Mouse (Mus musculus): ENCODE data around the gene Lipt2. TPM values are rescaled to one million over a fixed set of nuclear protein-coding genes. Genes with fewer than 3 reads are reported as not detected.

Lipt2 gene
- total RNA-seq (2022) = 1 to 10 TPM; 4.4 to 6.3 (median 5.4) TPM

DNA sequence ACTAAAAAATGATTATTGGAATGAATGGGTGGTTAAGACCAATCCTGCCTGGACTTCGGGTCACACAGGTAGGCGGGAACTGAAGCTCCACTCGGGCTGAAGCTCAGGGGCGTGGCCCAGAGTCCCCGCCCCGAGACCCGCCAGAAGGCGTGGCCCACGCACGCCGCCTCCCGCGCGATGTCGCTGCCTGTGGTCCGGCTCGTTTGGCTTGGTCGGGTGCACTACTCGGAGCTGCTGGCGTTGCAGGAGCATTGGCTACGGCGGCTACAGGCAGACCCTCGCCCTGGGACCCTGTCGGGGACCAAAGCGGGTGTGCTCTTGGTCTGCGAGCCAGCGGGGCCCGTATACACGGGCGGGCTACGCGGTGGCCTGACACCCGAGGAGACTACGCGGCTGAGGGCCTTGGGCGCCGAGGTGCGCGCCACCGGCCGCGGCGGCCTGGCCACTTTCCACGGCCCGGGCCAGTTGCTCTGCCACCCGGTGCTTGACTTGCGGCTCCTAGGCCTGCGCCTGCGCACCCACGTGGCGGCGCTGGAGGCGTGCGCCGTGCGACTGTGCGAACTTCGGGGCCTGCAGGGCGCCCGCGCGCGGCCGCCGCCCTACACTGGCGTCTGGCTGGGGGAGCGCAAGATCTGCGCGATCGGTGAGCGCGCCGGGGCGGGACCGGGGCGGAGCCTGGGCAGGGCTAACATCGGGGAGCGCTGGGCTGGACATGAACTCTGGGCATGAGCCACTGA lies at the start of gene Lipt2:
Gene Lipt2 (plus strand): TSS at position 173 of the 737 bp plus-strand sequence.
- DNase-seq (ENCODE audit: low spot score) = peak; percentile 92

DNA sequence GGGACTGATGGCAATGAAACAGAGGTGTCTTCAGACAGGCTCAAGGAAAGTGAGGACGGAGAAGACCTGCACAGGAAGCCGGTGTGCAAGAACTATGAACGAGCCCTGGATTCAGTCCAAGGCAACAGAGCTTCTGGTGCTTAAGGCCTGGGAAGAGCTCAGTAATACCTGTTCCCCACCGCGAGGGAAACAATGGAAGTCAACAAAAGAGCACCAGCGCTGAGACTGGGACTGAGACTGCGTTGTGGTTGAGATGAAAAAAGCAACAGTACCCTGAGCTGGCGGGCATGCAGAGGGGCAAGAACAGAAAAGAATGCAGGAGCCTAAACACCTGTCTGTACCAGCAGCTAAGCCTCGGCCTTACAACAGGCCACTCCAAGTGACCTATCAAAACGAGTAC lies 47.6 kb upstream of the Lipt2 start:
- no peak for DNase-seq (ENCODE audit: low spot score)

DNA sequence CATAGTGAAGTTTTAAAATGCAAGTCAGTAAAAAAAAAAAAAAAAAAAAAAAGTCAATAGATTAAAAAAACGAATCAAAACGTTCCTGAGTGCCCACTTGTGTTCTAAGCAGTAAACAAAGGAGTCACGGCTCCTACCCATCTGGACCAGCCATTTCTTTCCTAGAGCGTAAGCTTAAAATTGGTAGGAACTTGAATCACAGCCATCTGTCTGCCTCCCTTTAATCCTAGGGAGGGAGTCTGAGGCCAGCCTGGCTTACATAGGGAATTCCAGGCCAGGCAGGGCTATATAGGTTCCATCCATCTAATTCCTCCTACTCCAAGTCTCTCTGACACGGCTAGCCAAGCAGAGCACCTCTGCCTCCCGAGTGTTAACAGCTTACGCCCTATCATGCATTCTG lies 45.3 kb upstream of the Lipt2 start:
- no peak for DNase-seq (ENCODE audit: low spot score)

DNA sequence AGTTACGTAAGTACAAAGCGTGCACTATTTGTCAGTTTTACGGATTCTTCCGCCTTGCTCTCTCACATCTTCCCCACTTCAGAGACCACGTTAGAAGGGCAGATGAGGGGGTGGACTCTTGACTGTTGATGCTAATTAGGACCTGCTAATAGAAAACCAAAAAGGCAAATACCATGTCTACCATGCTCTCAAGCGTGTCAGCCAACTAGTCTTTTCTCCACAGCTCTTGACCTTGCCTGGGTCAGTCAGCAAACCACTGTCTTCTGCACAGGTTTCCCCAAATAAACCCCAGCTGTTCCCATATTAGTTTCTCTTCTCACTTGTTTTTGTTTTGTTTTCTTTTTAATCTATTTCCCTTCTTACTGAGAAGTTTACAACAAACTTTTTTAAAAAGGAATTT lies 44.8 kb upstream of the Lipt2 start:
- DNase-seq (ENCODE audit: low spot score) = no peak

DNA sequence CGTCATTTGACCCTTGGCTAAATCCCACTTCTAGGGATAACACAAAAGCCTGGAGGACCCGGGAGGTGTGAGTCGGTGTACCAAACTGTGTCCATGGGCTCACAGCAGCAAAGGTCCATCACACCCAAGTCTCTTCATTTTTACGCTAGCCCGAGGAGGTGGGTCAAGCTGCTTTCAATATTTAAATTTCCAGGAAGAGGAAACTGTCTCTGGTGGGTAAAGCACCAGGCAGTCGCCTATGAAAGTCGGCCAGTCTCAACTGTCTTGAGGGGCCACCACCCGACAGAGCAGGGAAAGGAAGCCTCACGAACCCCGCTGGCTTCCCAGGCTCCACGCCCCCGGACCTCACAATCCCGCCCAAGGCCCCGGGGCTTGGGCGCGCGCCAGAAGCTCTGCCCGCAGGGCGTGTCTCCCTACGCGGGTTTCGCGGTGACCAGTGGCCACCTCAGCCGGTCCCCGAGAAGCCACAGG lies 38.3 kb upstream of the Lipt2 start:
- DNase-seq (ENCODE audit: low spot score) = peak; percentile 3

DNA sequence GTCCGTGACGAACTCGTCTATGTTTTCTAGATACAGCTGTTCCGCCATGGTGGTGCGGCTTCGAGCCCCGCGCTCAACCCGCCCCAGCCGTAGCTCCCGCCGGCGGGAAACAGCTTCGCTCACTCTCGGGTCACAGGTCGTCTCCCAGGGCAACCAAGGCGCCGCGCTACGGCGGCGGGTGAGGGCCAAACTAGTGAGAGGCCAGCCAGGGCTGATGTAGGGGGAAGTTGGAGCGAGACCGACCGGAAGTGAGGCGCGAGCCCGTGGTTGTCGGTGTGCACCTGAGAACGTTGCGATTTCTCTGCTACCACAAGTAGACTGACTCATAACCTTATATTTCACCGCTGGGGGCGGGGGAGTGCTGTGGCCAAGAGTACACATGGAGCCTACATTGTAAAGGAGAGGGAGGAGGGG lies 37.7 kb upstream of the Lipt2 start, which contains the start of gene Pold3:
Gene Pold3 (minus strand): TSS at position 190 of the 414 bp plus-strand sequence.
- peak; percentile 99 for DNase-seq (ENCODE audit: low spot score)

DNA sequence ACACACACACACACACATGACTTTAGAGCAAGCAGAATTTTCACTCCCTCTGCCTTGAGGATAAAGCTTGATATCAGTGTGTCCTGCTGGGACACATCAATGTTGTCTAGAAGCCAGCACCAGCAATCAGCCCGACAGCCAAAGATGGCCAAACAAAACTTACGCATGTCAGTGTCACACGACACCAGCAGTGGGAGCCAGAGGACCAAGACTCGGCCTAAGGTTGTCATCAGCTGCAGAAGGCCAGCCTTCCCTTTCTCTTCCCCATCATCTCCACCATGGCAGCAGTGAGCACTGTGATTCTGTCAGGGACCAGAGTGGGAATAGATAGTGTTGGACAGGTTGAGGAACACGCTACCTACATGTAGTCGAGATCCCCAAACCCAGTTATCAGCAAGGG lies 35.6 kb upstream of the Lipt2 start:
- peak; percentile 10 for DNase-seq (ENCODE audit: low spot score)

DNA sequence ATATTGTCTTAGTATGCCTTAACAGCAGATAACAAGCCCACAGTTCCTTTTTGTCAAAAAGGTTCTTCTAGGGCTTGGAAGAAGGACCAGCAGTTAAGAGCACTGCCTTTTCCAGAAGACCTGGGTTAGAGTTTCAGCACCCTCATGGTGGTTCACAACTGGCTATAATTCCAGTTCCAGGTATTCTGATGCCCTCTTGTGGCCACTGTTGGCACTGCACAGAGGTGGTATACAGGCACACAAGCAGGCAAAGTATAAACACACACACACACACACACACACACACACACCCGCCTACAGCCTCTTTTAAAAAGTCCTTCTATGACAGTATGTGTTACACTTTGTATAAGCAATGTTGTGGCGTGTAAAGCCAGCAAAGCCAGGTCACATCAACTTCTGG lies 34.9 kb upstream of the Lipt2 start:
- peak; percentile 25 for DNase-seq (ENCODE audit: low spot score)

DNA sequence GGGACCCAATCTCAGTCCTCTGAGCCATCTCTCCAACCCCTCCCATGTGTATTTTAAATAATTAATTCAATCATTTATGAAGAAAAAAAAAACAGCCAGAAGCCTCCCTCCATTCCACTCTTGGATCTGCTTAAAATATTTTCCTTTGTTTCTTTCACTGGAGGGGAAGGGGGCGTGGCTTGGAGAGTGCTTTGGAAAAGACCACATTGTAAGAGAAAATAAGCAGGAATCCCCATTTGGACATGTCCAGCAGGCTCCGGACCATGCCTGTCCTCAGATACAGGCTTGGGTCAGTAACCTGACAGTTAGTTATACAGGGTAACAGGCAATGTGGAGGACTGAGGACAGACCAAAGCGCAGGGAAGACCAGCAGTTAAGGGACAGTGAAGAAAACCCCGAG lies 33.9 kb upstream of the Lipt2 start:
- no peak for DNase-seq (ENCODE audit: low spot score)

DNA sequence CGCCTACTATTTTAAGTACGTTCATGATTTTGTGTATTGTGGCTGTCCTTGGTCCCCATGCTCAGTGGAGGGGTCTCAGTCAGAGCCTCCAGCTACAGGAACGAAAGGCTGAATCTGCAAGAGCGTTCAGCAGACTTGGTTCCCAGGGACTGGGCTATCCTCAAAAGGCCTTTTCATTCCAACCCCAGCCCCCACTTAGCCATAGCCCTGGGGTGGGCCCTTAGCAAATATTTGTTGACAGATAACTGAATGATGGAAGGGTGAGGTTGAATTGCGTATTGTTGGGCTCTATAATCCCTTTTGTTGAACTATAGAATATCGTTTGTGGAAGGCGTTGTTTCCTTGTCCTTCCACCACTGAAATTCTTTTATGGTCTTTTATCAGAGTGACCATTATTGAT lies 32.6 kb upstream of the Lipt2 start:
- no peak for DNase-seq (ENCODE audit: low spot score)

DNA sequence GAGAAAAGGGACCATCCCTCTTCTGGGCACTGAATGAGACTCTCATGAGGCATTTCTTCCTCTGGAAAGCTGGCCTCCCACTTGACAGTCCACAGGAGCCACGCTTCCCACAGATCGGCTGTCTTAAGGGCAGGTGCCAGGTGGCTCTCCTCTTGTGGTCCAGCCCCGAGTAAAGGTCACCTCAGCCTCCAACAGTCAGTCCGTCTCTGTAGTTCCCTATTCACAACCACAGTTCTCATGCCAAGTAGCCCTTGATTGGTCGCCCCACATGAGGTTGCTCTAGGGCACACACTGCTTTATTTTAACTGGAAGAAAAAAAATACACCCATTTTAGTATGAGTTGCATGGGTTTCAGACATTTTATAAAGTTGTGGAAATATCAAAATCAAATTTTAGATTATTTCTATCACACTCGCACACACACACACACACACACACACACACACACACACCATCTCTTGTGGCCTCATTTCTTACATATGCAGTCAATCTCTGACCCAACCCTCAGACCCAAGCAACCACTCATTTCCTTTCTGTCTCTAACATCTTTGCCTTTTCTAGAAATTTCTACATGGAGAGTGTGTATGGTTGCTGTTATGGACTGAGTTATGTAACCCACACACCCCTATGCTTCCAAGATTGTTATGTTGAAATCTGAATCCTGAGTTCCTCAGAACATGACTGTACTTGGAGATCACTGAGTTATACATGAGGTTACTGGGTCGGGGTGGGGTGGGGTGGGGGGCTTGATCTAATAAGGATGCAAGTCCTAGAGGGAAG lies 30.6 kb upstream of the Lipt2 start:
- no peak for DNase-seq (ENCODE audit: low spot score)

DNA sequence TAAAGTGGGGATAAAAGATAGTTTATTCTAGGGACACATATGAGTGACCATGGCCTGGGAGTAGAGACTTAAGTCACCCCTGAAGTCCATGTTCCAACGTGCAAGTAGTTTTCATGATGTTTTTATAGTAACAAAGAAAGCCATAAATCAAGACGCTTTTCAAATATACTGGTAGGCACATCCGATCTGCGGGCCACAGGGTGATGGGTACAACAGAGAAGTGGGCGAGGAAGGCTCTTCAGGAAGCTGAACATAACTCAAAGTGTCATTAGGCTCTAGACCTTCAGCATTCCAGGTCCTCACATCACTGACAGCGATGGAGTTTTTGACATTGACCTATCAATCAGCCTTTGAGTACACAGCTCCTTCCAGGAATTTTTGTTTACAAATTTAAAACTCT lies 28.5 kb upstream of the Lipt2 start:
- DNase-seq (ENCODE audit: low spot score) = no peak

DNA sequence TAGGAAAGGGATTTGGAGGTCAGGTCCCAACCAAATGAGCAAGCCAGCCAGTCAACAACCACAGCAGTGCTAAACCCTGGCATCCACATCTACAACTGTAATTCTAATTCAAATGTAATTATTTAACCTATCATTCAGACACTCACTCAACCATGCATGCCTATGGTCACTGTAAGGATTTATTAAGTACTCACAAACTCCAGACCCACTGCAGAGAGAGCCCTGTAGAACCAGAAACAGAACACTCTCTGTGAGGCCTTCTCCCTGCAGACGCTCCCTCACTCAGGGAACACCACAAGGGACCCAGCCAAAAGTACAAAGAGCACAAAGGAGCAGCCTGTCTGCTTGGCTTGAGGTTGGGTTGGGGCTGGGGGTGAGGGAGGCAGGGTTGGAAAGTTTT lies 26.7 kb upstream of the Lipt2 start:
- DNase-seq (ENCODE audit: low spot score) = no peak

DNA sequence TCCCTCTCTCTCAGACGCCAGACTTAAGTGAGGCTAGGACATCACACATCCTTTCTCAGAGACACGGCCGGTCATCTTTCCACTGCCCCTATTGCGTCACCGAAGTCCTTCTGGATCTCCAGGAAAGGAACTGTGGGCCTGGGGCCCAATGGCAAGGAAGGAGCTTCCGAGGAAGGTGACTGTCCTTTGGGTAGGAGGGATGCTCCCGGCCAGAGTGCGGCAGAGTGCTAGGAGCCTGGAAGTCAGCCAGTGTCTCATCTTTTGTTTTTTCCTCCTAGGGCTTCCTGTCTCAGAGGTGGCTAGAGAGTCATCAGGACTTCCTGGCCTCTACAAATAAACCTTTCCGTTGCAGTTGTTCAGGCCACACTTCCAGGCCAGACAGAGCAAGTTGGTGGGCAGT lies 22.0 kb upstream of the Lipt2 start:
- peak; percentile 28 for DNase-seq (ENCODE audit: low spot score)

DNA sequence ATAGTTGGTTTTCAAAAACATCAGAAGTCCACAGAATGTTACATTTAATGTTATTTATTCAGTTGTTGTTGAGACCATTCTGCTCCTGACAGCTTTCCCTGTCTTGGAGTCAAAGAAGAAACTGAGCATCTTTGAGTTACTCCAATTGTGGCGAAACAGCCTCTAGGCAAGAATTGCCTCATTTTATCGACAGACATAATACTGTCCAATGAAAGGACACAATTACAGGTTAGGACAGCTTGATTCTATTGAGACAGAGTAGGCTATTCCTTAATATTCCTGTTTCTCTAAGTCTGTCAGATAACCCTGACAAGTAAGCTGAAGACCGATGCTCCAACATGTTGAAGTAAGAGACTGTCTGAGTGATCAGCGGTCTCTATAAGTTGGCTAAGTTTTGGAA lies 21.0 kb upstream of the Lipt2 start:
- DNase-seq (ENCODE audit: low spot score) = no peak

DNA sequence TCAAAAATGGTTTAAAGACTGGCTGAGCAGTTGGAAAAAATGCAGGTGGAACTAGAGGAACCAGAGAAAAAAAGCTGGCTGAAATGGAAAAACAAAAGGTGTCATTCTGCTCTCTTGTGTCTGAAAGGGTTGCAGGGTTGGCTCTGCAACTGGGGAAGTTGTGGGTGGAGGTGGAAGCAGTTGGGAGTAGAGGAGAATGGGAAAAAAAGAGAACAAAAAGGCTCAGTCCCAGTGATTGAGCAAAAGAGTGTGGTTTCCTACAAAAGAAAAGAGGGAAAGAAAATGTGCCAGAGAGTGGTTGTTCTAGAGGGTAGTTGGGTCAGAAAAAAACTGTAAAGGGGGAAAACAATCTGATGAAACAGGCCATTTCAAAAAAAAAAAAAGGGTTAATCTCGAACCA lies 18.5 kb upstream of the Lipt2 start:
- DNase-seq (ENCODE audit: low spot score) = no peak

DNA sequence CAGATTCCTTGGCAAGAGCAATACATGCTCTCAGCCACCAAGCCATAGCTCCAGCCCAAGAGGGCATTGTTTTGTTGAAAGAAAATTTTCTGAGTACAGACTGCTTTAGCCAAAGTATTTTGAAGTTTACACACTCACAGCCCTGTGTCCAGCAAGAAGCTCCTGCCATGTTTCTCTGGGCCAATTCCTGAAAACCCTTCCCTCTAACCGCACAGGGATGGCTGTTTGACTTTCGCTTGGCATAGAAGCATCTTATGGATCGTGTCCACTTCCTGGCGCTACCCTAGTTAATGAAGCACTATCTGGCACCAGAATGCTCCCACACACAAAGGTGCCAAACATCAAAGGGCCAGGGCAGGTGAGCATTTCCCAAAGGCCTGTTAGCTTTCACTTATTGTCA lies 10.5 kb upstream of the Lipt2 start:
- DNase-seq (ENCODE audit: low spot score) = no peak

DNA sequence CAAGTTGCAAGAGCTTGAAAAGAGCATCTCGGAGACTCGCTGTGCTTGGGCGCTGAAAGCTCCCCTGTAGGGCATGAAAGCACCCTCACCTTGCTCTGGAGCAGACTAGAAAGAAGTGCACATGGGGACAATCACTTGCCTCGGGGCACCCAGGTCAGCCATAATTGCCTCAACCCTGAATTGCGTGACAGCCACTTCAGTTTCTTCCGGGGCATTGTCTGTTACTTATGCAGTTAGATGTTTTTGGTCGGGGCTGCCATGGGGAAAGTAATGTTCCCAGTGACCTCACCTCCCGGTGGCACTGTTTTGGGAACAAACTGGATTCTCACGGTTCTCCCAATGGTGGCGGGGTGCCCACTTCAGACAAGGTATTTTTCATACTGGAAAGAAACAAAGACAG lies 9.0 kb upstream of the Lipt2 start:
- no peak for DNase-seq (ENCODE audit: low spot score)

DNA sequence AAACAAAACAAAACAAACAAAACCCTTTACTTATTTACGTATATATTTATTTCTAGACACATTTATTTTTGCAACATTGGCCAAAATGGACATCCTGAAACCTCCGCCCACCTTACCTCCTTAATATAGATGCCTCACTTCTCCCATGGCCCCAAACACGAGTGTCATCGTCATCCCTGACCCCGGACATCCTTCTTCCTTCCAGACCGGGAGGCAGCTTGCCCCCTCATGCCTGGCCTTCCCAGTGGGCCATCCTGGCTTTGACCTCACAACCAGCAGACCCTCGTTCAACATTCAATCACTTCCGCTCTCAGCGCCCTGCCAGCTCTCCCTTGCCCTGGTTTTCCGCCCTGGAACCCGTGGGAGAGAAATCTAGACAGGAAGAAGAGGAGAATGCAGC lies 8.5 kb upstream of the Lipt2 start:
- DNase-seq (ENCODE audit: low spot score) = no peak

DNA sequence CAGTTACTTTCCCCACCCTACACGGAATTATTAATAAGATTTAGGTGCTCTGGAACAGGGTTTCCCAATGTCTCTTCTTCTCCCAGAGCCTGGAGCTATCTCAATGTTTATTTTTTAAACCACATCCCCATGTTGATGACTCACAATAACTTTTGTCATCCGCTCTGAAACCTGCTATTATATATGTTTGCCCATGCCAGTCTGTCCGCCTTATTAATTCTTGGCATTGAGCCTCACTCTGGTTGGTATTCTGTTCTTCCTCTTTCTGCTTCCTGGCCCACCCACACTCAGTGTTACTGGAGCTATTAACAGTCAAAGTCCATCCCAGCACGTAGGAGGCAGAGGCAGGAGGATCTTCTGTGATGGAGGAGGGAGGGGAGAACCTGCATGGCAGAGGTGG lies 1.4 kb upstream of the Lipt2 start:
- DNase-seq (ENCODE audit: low spot score) = no peak

DNA sequence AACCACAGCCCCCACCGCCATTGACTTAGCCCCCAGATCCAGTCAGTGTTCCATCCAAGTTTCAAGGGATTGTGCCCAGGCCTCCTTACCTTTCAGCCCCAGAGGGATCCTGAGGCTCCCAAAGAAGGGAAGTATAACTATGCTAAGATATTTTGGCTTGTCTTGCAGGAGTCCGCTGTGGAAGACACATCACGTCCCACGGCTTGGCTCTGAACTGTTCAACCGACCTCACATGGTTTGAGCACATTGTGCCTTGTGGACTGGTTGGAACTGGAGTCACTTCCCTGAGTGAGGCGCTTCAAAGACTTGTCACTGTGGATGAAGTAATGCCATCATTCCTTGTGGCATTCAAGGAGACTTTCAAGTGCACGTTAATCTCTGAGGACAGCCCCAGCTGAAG lies 929 bp downstream of the Lipt2 start:
- DNase-seq (ENCODE audit: low spot score) = peak; percentile 11

DNA sequence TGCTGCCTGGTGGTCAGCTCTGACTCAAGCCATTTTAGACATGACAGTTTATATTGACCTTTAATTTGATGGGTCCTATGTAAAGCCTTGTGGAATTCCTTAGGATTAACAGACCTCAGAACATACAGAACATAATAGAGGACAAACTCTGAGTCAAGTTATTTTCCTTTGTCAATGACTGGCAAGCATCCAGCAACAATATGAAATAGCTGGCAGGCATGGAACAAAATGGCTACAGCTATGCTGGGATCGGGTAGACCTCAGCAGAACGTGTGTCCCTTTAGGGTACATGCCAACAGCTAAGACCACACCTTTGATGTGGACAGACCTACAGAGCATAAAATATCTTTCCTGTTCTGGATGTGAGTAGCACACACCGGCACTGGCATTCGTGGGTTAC lies 4.4 kb downstream of the Lipt2 start:
- DNase-seq (ENCODE audit: low spot score) = no peak

DNA sequence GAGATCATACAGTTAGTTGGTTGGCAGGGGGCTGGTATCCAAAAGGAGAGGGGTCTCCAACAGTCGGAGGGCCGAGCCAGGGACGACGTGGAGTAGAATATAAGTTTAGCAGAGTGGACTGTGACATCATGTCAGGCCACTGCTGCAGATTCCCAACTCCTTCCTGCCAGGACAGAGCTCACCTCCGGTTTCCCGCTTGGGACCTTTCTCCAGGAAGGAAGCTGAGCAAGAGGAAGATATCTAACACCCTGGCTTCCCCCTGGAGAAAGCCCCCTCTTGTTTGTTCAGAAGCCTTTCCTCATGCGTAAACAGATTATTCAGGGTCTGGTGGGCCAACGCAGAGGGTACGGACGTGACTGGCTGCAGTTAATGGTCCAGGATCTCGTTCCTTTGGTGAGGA lies 9.6 kb downstream of the Lipt2 start:
- DNase-seq (ENCODE audit: low spot score) = peak; percentile 21
